Mouse (Mus musculus) heart, postnatal 0 days (tissue): Measurements from ENCODE around the gene Mvb12b. TPM values are rescaled to one million over a fixed set of nuclear protein-coding genes. Genes with fewer than 3 reads are reported as not detected.
A peak's percentile ranks its signal among the peaks of the same experiment; 100 is the strongest.

Experiments used
- ATAC-seq: fragments of 200-750 bp; cut with Nextera tagmentation; 2 replicates; pipeline ENCODE4 v1.8.0; 2017; ENCODE audit warnings: low read depth, moderate number of reproducible peaks, moderate library complexity; ENCODE audit not compliant: insufficient read depth
- DNase-seq: peaks from one replicate; pipeline ENCODE4 v3.0.0-alpha.2; 2016; ENCODE audit warnings: low spot score
- H3K27ac ChIP-seq: fragments of 300-500 bp; sonication (generic); 2 replicates; pipeline ENCODE4 v1.5.1; 2014; ENCODE audit warnings: low read depth, mild to moderate bottlenecking
- H3K27me3 ChIP-seq: fragments of 300-500 bp; sonication (generic); 2 replicates; pipeline ENCODE4 v1.6.1; 2014; ENCODE audit warnings: low read length, mixed read lengths; ENCODE audit not compliant: control insufficient read depth, insufficient read depth
- H3K36me3 ChIP-seq: fragments of 300-500 bp; sonication (generic); replicated peaks from 2 replicates; pipeline ENCODE4 v1.6.1; 2014; ENCODE audit warnings: low read length, mixed read lengths; ENCODE audit not compliant: control insufficient read depth, insufficient read depth
- H3K4me1 ChIP-seq: fragments of 300-500 bp; sonication (generic); 2 replicates; pipeline ENCODE4 v1.6.1; 2014; ENCODE audit warnings: antibody characterized with exemption; ENCODE audit not compliant: control insufficient read depth, insufficient read depth
- H3K4me2 ChIP-seq: fragments of 300-500 bp; sonication (generic); 2 replicates; pipeline ENCODE4 v1.6.1; 2014; ENCODE audit warnings: low read depth, mild to moderate bottlenecking, low read length, moderate library complexity
- H3K4me3 ChIP-seq: fragments of 300-500 bp; sonication (generic); 2 replicates; pipeline ENCODE4 v1.5.1; 2014; ENCODE audit warnings: low read depth, low read length
- H3K9ac ChIP-seq: fragments of 300-500 bp; sonication (generic); replicated peaks from 2 replicates; pipeline ENCODE4 v1.6.1; 2014; ENCODE audit warnings: low read depth, low read length, mixed read lengths
- H3K9me3 ChIP-seq: fragments of 300-500 bp; sonication (generic); replicated peaks from 2 replicates; pipeline ENCODE4 v1.6.1; 2016; ENCODE audit warnings: low read length; ENCODE audit not compliant: control insufficient read depth
- CTCF ChIP-seq: IDR thresholded peaks from 2 replicates; pipeline ENCODE4 v1.5.1; 2016; ENCODE audit warnings: antibody characterized with exemption, control low read depth, low read depth
- EP300 ChIP-seq: IDR thresholded peaks from 2 replicates; pipeline ENCODE4 v1.6.1; 2016; ENCODE audit warnings: antibody characterized with exemption, low read depth
- whole genome bisulfite sequencing: fragments of 180-500 bp; shearing (Covaris S2); extraction: QIAGEN DNeasy Blood & Tissue Kit; methylation state at CpG from one replicate; pipeline ENCODE4 v1.1.7; 2014; 5-methylcytosine and 5-hydroxymethylcytosine counted together
- polyA plus RNA-seq: library from polyadenylated mRNA; unstranded; fragments of >200 nt; fragmentation: Nextera tagmentation; extraction: Ambion mirVana; gene quantifications from 2 replicates; pipeline ENCODE4 v1.2.1, GENCODE M21; 2015
- total RNA-seq: library from RNA; depleted of rRNA; stranded (reverse); fragments of >200 nt; gene quantifications from 2 replicates; pipeline ENCODE4 v1.2.3, GENCODE M21; 2014; ENCODE audit warnings: low replicate concordance

Gene Mvb12b
- total and polyA plus RNA-seq, 2 experiments from 2014 or later: 8.7 to 38.7 TPM

DNA sequence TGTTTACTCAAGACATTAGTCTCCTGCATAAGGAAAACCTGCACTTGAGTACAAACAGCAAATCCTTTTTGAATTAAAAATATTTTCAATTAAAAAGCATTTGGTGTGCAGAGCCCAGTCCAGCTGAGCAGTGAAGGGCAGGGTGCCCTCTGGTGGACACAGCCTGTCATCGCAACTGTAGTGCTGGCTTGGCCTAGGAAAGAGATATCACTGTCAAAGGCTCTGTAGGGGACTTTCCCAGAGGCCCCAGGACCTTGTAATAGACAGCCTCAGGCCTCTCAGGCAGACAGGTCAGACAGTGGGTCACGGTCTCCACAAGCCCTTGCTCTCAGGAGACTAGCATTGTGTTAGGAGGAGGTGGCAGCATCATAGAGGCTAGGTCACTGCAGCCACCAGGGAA lies 151.0 kb downstream of the Mvb12b start:
- DNase-seq (peak; percentile 32), ATAC-seq (no peak)
- no peak overlapping the region for H3K4me2 ChIP-seq
- H3K9me3 ChIP-seq: no peaks in the 10 kb centered on the region
- H3K27ac ChIP-seq: no peak overlapping the region
- no peak for TF ChIP-seq EP300
- TF ChIP-seq CTCF: peak; percentile 82
- H3K36me3 ChIP-seq: peaks cover 8% of the 10 kb centered on the region; the same call in 1 of the 2 replicates
- H3K4me1 ChIP-seq: no peaks in the 10 kb centered on the region
- WGBS: 2% methylated on average over 2 of the region's 2 CpGs
- H3K27me3 ChIP-seq: no peaks in the 10 kb centered on the region
- H3K4me3 ChIP-seq: no peak overlapping the region
- no peak overlapping the region for H3K9ac ChIP-seq

DNA sequence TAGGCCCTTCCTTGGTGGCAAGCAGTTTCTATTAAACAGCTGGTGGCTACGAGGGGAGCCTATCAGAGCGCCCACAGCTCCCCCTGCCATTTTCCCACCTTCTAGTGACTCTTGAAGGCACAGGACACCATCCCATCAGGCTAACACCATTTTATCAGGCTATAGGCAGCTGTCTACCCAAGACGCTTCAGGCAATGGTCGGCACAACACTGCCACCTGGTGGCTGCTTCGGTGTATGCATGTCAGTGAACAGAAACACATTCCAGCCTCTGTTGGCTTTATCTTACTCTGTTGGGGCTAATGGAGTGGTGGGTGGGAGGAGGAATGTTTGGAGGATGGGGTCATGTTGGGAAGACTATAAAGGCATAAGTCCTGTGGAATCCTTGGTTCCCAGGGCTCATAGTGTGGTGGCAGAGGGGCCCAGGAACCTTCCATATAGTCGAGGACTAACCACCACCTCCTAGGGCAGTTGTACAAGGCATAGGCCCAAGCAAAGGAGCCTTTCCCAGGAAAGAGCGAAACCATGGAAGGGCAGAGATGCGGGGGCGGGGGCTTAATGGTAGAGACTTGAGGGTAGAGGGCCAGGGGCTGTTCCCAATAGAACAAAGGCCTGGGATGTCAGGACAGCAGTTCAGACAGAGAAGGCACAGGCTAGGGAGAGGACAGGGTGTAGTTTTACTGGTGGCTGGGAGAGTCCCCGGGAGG lies 152.8 kb downstream of the Mvb12b start:
- TF ChIP-seq EP300: no peak
- peak; percentile 97 for TF ChIP-seq CTCF
- Histone ChIP-seq H3K27ac (no peak overlapping the region), H3K4me1 (no peaks in the 10 kb centered on the region), H3K4me2 (no peak overlapping the region), H3K36me3 (peaks cover 8% of the 10 kb centered on the region; the same call in 1 of the 2 replicates), H3K9ac (no peak overlapping the region), H3K4me3 (no peak overlapping the region), H3K9me3 (no peaks in the 10 kb centered on the region), H3K27me3 (no peaks in the 10 kb centered on the region)
- WGBS: 38% methylated on average over 10 of the region's 10 CpGs
- ATAC-seq (peak; percentile 45; the same call in 1 of the 2 replicates), DNase-seq (peak; percentile 40)

DNA sequence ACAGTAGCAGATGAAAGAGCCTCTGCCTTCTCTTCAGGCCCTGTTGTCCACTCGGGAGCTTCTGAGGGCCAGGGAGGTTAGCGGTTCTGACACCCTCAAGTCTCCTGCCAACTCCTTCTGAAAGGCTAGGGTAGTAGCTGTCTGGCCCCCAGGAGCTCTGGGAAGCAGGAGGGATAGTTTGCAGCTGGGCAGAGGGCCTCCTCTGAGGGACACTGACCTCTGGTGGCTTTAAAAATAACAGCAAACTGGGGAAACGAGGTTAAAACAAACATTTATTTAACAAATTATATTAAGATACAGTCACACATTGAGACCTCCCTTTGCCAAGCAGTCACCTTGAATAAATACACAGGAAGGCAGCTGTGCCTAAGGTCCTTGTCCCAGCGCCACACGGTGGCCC lies 158.0 kb downstream of the Mvb12b start:
- Histone ChIP-seq H3K4me2 (no peak overlapping the region), H3K4me3 (no peak overlapping the region), H3K9me3 (no peaks in the 10 kb centered on the region), H3K27ac (no peak overlapping the region), H3K9ac (no peak overlapping the region), H3K27me3 (no peaks in the 10 kb centered on the region), H3K36me3 (peaks cover 8% of the 10 kb centered on the region; the same call in 1 of the 2 replicates), H3K4me1 (no peaks in the 10 kb centered on the region)
- DNase-seq (no peak), ATAC-seq (no peak)
- TF ChIP-seq CTCF: peak; percentile 25
- no peak for TF ChIP-seq EP300
- 39% methylated on average over 5 of the region's 5 CpGs for WGBS

DNA sequence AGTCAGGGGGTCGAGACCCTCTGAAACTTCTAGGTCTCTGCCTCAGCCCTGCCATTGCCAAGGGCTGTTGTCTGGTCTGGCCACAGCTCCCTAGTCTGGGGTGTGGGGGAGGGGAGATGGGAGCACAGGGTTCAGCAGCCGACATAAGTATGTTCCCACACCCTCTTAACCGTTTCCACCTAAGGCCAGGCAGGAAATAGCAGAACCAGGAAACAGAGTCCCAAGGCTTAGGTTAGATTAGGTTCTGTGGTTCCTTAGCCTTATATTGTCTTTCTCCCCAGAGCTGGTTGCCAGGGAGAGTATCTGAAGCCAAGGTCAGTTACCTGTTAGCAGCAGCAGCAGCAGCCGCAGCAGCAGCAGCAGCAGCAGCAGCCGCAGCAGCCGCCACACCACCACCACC lies 160.5 kb downstream of the Mvb12b start:
- no peaks in the 10 kb centered on the region for H3K27me3 ChIP-seq
- no peaks in the 10 kb centered on the region for H3K4me1 ChIP-seq
- H3K4me3 ChIP-seq: no peak overlapping the region
- H3K27ac ChIP-seq: no peak overlapping the region
- no peaks in the 10 kb centered on the region for H3K9me3 ChIP-seq
- no peak overlapping the region for H3K9ac ChIP-seq
- ATAC-seq (0 out of 2 replicates have a peak, but pooled peaks have one; percentile 48), DNase-seq (no peak)
- H3K36me3 ChIP-seq: no peaks in the 10 kb centered on the region; the same call in 1 of the 2 replicates
- WGBS: 48% methylated on average over 6 of the region's 6 CpGs
- TF ChIP-seq EP300 (no peak), CTCF (no peak)
- no peak overlapping the region for H3K4me2 ChIP-seq

DNA sequence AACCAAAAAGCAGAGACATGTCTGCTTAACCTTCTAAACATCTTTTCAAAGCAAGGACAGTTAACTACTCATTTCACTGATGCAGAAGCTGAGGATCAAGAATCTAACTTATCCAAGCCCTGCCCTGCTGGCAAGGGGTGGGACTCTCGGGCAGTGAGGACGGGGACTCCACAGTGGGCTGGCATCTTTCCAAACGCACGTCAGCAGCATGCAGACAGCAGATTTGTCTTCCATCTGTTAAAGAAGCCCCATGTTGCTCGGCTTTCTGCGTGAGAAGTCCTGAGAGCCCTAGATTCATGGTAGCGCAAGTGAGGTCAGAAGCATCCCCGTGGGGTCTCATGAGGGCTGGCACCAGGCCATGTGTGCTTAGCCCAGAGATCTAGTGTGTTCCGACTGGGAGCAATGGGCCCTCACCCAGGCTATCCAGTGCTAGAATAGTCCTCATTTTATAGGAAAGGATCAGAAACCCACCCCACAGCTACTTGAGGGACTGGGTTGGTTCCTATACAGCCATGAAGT lies 167.3 kb downstream of the Mvb12b start:
- Histone ChIP-seq H3K27me3 (peaks cover 32% of the 10 kb centered on the region), H3K27ac (no peak overlapping the region), H3K9me3 (no peaks in the 10 kb centered on the region), H3K4me2 (no peak overlapping the region), H3K36me3 (no peaks in the 10 kb centered on the region), H3K4me3 (no peak overlapping the region), H3K4me1 (no peaks in the 10 kb centered on the region), H3K9ac (no peak overlapping the region)
- ATAC-seq (no peak), DNase-seq (no peak)
- 16% methylated on average over 9 of the region's 9 CpGs for WGBS
- TF ChIP-seq CTCF (no peak), EP300 (no peak)
